Mouse (Mus musculus) CH12.LX (cell line): Measurements from ENCODE around the gene Lsm5. TPM values are rescaled to one million over a fixed set of nuclear protein-coding genes. Genes with fewer than 3 reads are reported as not detected.

Experiments
- DNase-seq: peaks from one replicate; pipeline ENCODE4 v3.0.0-alpha.2; 2013; ENCODE audit errors: extremely low read depth
- H3K27ac ChIP-seq: 2 replicates; pipeline ENCODE4 v1.5.1; 2012; ENCODE audit warnings: low read depth, mild to moderate bottlenecking, control low read depth, moderate library complexity; ENCODE audit not compliant: insufficient read depth
- H3K27me3 ChIP-seq: replicated peaks from 2 replicates; pipeline ENCODE3; 2012; ENCODE audit warnings: inconsistent platforms
- H3K36me3 ChIP-seq, 2 experiments: replicated peaks in 1 of 2; 2 replicates each; pipeline versions ENCODE3 to v1.6.1; 2012; ENCODE audit warnings: inconsistent platforms in 1 of 2, low read length in 1 of 2, mild to moderate bottlenecking in 1 of 2, mixed read lengths in 1 of 2, moderate library complexity in 1 of 2; ENCODE audit not compliant: control insufficient read depth in 1 of 2, insufficient read depth in 1 of 2
- H3K4me1 ChIP-seq, 2 experiments: 2 replicates each; pipeline ENCODE4 v1.6.1; 2012; ENCODE audit warnings: inconsistent platforms in 1 of 2, moderate library complexity in 1 of 2; ENCODE audit not compliant: insufficient read depth in 2 of 2, control insufficient read depth in 1 of 2
- H3K4me2 ChIP-seq: 2 replicates; pipeline ENCODE4 v1.6.1; 2012; ENCODE audit warnings: low read depth, mild to moderate bottlenecking, control low read depth; ENCODE audit not compliant: poor library complexity, insufficient read depth, severe bottlenecking
- H3K4me3 ChIP-seq, 3 experiments: fragments of 150-350 bp in 1 of 3; sonication (generic) in 1 of 3; replicated peaks in 1 of 3; 2 replicates each; pipeline versions ENCODE3 to v1.5.1; 2011 to 2012; ENCODE audit warnings: low read depth in 2 of 3, low read length in 2 of 3, mild to moderate bottlenecking in 2 of 3, moderate library complexity in 2 of 3, control low read depth in 1 of 3, improper control_type of control experiment in 1 of 3, inconsistent platforms in 1 of 3, mixed read lengths in 1 of 3; ENCODE audit not compliant: poor library complexity in 1 of 3
- H3K79me2 ChIP-seq: replicated peaks from 2 replicates; pipeline ENCODE4 v1.6.1; 2012; ENCODE audit warnings: mild to moderate bottlenecking, moderate library complexity; ENCODE audit not compliant: control insufficient read depth, poor library complexity, insufficient read depth, severe bottlenecking; ENCODE audit errors: extremely low read depth
- H3K9ac ChIP-seq: 2 replicates; pipeline ENCODE4 v1.6.1; 2012; ENCODE audit warnings: low read depth, mild to moderate bottlenecking, control low read depth, moderate library complexity; ENCODE audit not compliant: insufficient read depth
- H3K9me3 ChIP-seq: replicated peaks from 2 replicates; pipeline ENCODE3; 2012; ENCODE audit warnings: low read length, inconsistent platforms, mixed read lengths
- BHLHE40 ChIP-seq: IDR thresholded peaks from 2 replicates; pipeline ENCODE4 v1.6.1; 2011; ENCODE audit warnings: mild to moderate bottlenecking, low read depth, low read length, improper control_type of control experiment
- CHD1 ChIP-seq: IDR thresholded peaks from 2 replicates; pipeline ENCODE4 v1.6.1; 2012; ENCODE audit warnings: low read depth, low read length, improper control_type of control experiment, inconsistent platforms
- CHD2 ChIP-seq: IDR thresholded peaks from 2 replicates; pipeline ENCODE4 v1.6.1; 2011; ENCODE audit warnings: low read length, improper control_type of control experiment
- ELF1 ChIP-seq: IDR thresholded peaks from 2 replicates; pipeline ENCODE4 v1.6.1; 2014; ENCODE audit warnings: low read depth, mild to moderate bottlenecking, inconsistent platforms, low read length, improper control_type of control experiment
- EP300 ChIP-seq: IDR thresholded peaks from 2 replicates; pipeline ENCODE4 v1.6.1; 2011; ENCODE audit warnings: low read length, improper control_type of control experiment
- ETS1 ChIP-seq: conservative IDR thresholded peaks from 2 replicates; pipeline ENCODE4 v1.6.1; 2012; ENCODE audit warnings: low read depth, mild to moderate bottlenecking, inconsistent platforms, low read length, improper control_type of control experiment, moderate library complexity
- IRF4 ChIP-seq: IDR thresholded peaks from 2 replicates; pipeline ENCODE4 v1.6.1; 2014; ENCODE audit warnings: low read depth, mild to moderate bottlenecking, inconsistent platforms, low read length, improper control_type of control experiment
- JUND ChIP-seq: conservative IDR thresholded peaks from 2 replicates; pipeline ENCODE4 v1.6.1; 2011; ENCODE audit warnings: low read depth, low read length, improper control_type of control experiment
- KAT2A ChIP-seq: IDR thresholded peaks from 2 replicates; pipeline ENCODE4 v1.6.1; 2012; ENCODE audit warnings: low read length, improper control_type of control experiment, inconsistent platforms; ENCODE audit not compliant: insufficient replicate concordance
- MYC ChIP-seq: IDR thresholded peaks from 2 replicates; pipeline ENCODE4 v1.6.1; 2011; ENCODE audit warnings: low read depth, mild to moderate bottlenecking, improper control_type of control experiment, low read length
- NRF1 ChIP-seq: IDR thresholded peaks from 2 replicates; pipeline ENCODE4 v1.6.1; 2014; ENCODE audit warnings: low read depth, mild to moderate bottlenecking, inconsistent platforms, low read length, improper control_type of control experiment, moderate library complexity
- PAX5 ChIP-seq: IDR thresholded peaks from 2 replicates; pipeline ENCODE4 v1.6.1; 2012; ENCODE audit warnings: low read length, inconsistent platforms, mixed read lengths
- POLR2AphosphoS2 ChIP-seq: IDR thresholded peaks from 2 replicates; pipeline ENCODE4 v1.6.1; 2011; ENCODE audit warnings: low read depth, low read length, improper control_type of control experiment
- RAD21 ChIP-seq: IDR thresholded peaks from 2 replicates; pipeline ENCODE4 v1.6.1; 2011; ENCODE audit warnings: low read depth, mild to moderate bottlenecking, low read length, improper control_type of control experiment, moderate library complexity
- RCOR1 ChIP-seq: conservative IDR thresholded peaks from 2 replicates; pipeline ENCODE4 v1.6.1; 2012; ENCODE audit warnings: low read depth, mild to moderate bottlenecking, inconsistent platforms, low read length, improper control_type of control experiment
- SMC3 ChIP-seq: IDR thresholded peaks from 2 replicates; pipeline ENCODE4 v1.6.1; 2011; ENCODE audit warnings: low read depth, low read length, improper control_type of control experiment
- TBP ChIP-seq: conservative IDR thresholded peaks from 2 replicates; pipeline ENCODE4 v1.6.1; 2011; ENCODE audit warnings: low read depth, low read length, improper control_type of control experiment
- USF1 ChIP-seq: IDR thresholded peaks from 2 replicates; pipeline ENCODE4 v1.6.1; 2014; ENCODE audit warnings: low read depth, mild to moderate bottlenecking, inconsistent platforms, low read length, improper control_type of control experiment
- USF2 ChIP-seq: conservative IDR thresholded peaks from 2 replicates; pipeline ENCODE4 v1.6.1; 2011; ENCODE audit warnings: low read depth, low read length, improper control_type of control experiment
- ZC3H11A ChIP-seq: IDR thresholded peaks from 2 replicates; pipeline ENCODE4 v1.6.1; 2012; ENCODE audit warnings: low read depth, mild to moderate bottlenecking, inconsistent platforms, low read length, improper control_type of control experiment
- ZKSCAN1 ChIP-seq: IDR thresholded peaks from 2 replicates; pipeline ENCODE4 v1.6.1; 2012; ENCODE audit warnings: low read depth, inconsistent platforms, low read length, improper control_type of control experiment, borderline replicate concordance
- ZNF384 ChIP-seq: IDR thresholded peaks from 2 replicates; pipeline ENCODE4 v1.6.1; 2012; ENCODE audit warnings: low read depth, low read length, improper control_type of control experiment, inconsistent platforms
- dilution Hi-C: fragments of 300-500 bp; cut with MboI; formaldehyde crosslinking; loops from 2 replicates; pipeline ENCODE4 v1.14.3; 2020; ENCODE audit warnings: low sequenced_read_pairs; ENCODE audit not compliant: extremely low pct_unique_long_range_greater_than_20kb, extremely low pct_ligation_motif_present
- in situ Hi-C: fragments of 300-500 bp; cut with MboI; formaldehyde crosslinking; loops from 3 replicates; pipeline ENCODE4 v1.14.3; 2019; ENCODE audit warnings: low sequenced_read_pairs, low pct_ligation_motif_present, low pct_unique_long_range_greater_than_20kb, mixed read lengths
- polyA plus RNA-seq: library from polyadenylated mRNA; unstranded; fragments of >175 nt; gene quantifications from 2 replicates; pipeline ENCODE4 v1.2.1, GENCODE M21; 2012; ENCODE audit warnings: low read depth; ENCODE audit not compliant: insufficient read length
- total RNA-seq, 2 experiments: library from RNA; depleted of rRNA; stranded (reverse); fragments of 300-350 nt in 1 of 2; fragments of >200 nt in 1 of 2; gene quantifications; 2 replicates each; pipeline ENCODE4 v1.2.3; 2012 to 2014

Gene Lsm5
- total and polyA plus RNA-seq, 3 experiments: 89.3 to 298 (median 98.9) TPM

GRCm38 (mm10) chr6:56714574-56715269 lies 10.2 kb upstream of the Lsm5 start, which contains the start of gene Avl9 (continued):
- TF ChIP-seq POLR2AphosphoS2: peak; percentile 71; the same call in 1 of the 2 replicates
- 0 out of 2 replicates have a peak, but pooled peaks have one; percentile 39 for TF ChIP-seq RCOR1
- no peak for TF ChIP-seq PAX5
- no peak for TF ChIP-seq CHD1
- peak; percentile 45; the same call in 1 of the 2 replicates for TF ChIP-seq NRF1
- TF ChIP-seq EP300: no peak
- TF ChIP-seq IRF4: no peak
- no peak for TF ChIP-seq RAD21
- TF ChIP-seq SMC3: peak; percentile 27
- TF ChIP-seq CHD2: no peak
- no peak for TF ChIP-seq ZC3H11A
- TF ChIP-seq ZKSCAN1: no peak
- 0 out of 2 replicates have a peak, but pooled peaks have one; percentile 29 for TF ChIP-seq KAT2A
- peak; percentile 38; the same call in 1 of the 2 replicates for TF ChIP-seq TBP
- TF ChIP-seq USF1: peak; percentile 81
- no peak for TF ChIP-seq JUND
- TF ChIP-seq USF2: peak; percentile 34; the same call in 1 of the 2 replicates
- TF ChIP-seq ETS1: no peak
- TF ChIP-seq MYC: no peak
- TF ChIP-seq ELF1: peak; percentile 93
- TF ChIP-seq BHLHE40: peak; percentile 63; the same call in 1 of the 2 replicates

DNA sequence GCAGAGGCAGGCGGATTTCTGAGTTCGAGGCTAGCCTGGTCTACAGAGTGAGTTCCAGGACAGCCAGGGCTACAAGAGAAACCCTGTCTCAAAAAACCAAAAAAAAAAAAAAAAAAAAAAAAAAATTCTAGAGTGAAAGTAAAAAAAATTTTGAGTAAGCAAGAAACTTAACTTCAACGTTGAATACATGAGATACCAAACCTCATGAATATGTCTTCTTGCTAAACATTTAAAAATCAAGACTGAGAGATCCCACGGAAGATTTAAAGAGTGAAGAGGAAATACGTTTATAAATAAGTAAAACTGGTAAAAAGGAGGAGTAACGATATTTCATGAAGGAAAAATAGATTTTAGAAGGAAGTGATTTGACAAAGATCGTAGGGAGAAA lies 9.7 kb upstream of the Lsm5 start:
- peak overlapping the region; percentile 35; the same call in 1 of the 2 replicates for H3K9ac ChIP-seq
- in situ Hi-C loops: loop anchor here (25.0 kb wide), 1 partner anchor 352 kb away; no protein-coding TSS in a partner anchor

More for the DNA sequence above, 9.7 kb upstream of the Lsm5 start:
- Histone ChIP-seq H3K9me3 (no peaks in the 10 kb centered on the region), H3K79me2 (peaks cover 15% of the 10 kb centered on the region), H3K27ac (no peak overlapping the region), H3K27me3 (peaks cover 1% of the 10 kb centered on the region), H3K36me3 (peaks cover 0 to 4% of the 10 kb centered on the region in 2 experiments), H3K4me1 (peaks cover 0 to 17% of the 10 kb centered on the region in 2 experiments; a peak in 2 of 4 replicates), H3K4me2 (no peak overlapping the region), H3K4me3 (peak overlapping the region in 2 of 3 experiments; percentile 30 to 34)
- no peak for DNase-seq
- TF ChIP-seq ZNF384: peak; percentile 71
- no peak for TF ChIP-seq CHD2
- dilution Hi-C loops: no loop called here
